Mouse (Mus musculus) midbrain, embryonic 13.5 days (tissue): ENCODE measurements around the gene Cyp2d11. TPM values are rescaled to one million over a fixed set of nuclear protein-coding genes. Genes with fewer than 3 reads are reported as not detected.
A peak's percentile ranks its signal among the peaks of the same experiment; 100 is the strongest.
"Not testable (repeated sequence)": the region's sequence is repeated elsewhere in the genome, so short reads cannot be mapped to it uniquely, and the experiment has no call there.

Experiments used
- ATAC-seq: fragments of 200-750 bp; cut with Nextera tagmentation; 2 replicates; pipeline ENCODE4 v1.8.0; 2017; ENCODE audit warnings: mild to moderate bottlenecking, moderate TSS enrichment, moderate library complexity
- H3K27ac ChIP-seq: fragments of 300-500 bp; sonication (generic); 2 replicates; pipeline ENCODE4 v1.5.1; 2015; ENCODE audit warnings: inconsistent platforms, mild to moderate bottlenecking, moderate library complexity
- H3K27me3 ChIP-seq: fragments of 300-500 bp; sonication (generic); 2 replicates; pipeline ENCODE4 v1.6.1; 2015; ENCODE audit warnings: mild to moderate bottlenecking, inconsistent platforms
- H3K36me3 ChIP-seq: fragments of 300-500 bp; sonication (generic); 2 replicates; pipeline ENCODE4 v1.6.1; 2015; ENCODE audit warnings: mild to moderate bottlenecking, inconsistent platforms
- H3K4me1 ChIP-seq: fragments of 300-500 bp; sonication (generic); replicated peaks from 2 replicates; pipeline ENCODE4 v1.6.1; 2015; ENCODE audit warnings: inconsistent platforms
- H3K4me2 ChIP-seq: fragments of 300-500 bp; sonication (generic); replicated peaks from 2 replicates; pipeline ENCODE4 v1.6.1; 2015; ENCODE audit warnings: moderate library complexity, mild to moderate bottlenecking, inconsistent platforms
- H3K4me3 ChIP-seq: fragments of 300-500 bp; sonication (generic); replicated peaks from 2 replicates; pipeline ENCODE4 v1.5.1; 2015; ENCODE audit warnings: mild to moderate bottlenecking, inconsistent platforms
- H3K9ac ChIP-seq: fragments of 300-500 bp; sonication (generic); replicated peaks from 2 replicates; pipeline ENCODE4 v1.6.1; 2015; ENCODE audit warnings: mild to moderate bottlenecking, inconsistent platforms
- H3K9me3 ChIP-seq: fragments of 300-500 bp; sonication (generic); 2 replicates; pipeline ENCODE4 v1.6.1; 2016; ENCODE audit warnings: mild to moderate bottlenecking, inconsistent platforms
- WGBS: fragments of 180-500 bp; shearing (Covaris S2); methylation state at CpG from one replicate; pipeline ENCODE4 v1.1.7; 2015; 5-methylcytosine and 5-hydroxymethylcytosine counted together
- polyA plus RNA-seq: library from polyadenylated mRNA; unstranded; fragments of >200 nt; fragmentation: Nextera tagmentation; extraction: Ambion mirVana; gene quantifications from 2 replicates; pipeline ENCODE4 v1.2.1, GENCODE M21; 2015

Gene Cyp2d11
- not detected in 2 replicates for polyA plus RNA-seq

DNA sequence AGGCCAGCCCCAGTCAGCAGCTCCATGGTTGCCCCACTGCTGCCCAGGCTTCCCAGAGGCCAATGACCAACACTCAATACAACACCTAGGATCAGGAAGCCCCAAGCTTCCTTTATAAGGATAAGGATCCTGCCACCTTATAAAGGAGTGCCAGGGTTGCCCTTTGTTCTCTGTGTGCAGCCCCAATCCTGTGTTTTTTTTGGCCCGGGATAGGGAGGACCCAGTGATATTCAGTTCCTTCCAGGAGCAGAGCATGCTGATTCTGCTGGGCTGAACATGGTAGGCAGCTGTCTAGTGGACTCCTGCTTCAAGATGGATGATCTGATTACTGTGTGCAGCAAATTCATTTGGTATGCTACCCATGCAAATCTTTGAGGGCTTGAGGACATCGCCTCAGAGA, at the start of gene Cyp2d11:
Gene Cyp2d11 (minus strand): TSS at position 101 of the 400 bp plus-strand sequence.
- H3K9me3 ChIP-seq, H3K4me3 ChIP-seq, H3K36me3 ChIP-seq, H3K9ac ChIP-seq, H3K4me1 ChIP-seq, H3K27ac ChIP-seq, H3K4me2 ChIP-seq, H3K27me3 ChIP-seq, ATAC-seq: not testable (repeated sequence)
- WGBS = 90% methylated on average over 2 of the region's 2 CpGs

DNA sequence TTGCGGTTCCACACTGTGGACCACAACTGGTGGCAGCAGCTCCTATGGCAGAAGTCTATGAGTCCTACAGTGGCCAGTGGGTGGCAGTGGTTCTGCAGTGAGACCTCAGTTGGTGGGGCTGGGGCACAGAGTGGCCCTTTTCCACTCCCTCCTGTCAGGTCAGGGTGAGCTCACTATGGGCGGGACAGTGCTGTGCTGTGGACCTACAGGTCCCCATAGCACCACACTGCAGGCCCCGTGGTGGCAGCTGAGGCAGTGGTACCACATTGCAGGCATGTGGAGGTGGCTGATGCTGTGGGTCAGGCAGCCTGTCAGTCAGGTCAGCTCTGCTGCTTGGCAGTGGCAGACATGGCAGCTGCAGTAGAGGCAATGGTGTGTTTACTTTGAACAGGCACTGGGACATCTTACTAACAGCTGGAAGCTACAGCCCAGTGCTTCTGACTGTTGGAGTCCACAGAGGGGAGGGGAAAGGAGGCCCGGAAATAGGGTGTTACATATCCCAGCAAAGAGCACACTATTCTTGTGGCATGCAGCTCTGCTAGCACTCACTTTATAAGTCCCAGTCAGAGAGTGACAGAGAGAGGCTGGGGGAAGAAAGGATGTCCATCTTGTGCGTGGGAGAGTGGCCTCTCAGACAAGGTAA, 44.3 kb upstream of the Cyp2d11 start:
- Histone ChIP-seq H3K9me3 (peaks cover 5% of the 10 kb centered on the region), H3K4me3 (no peak overlapping the region), H3K27me3 (no peaks in the 10 kb centered on the region), H3K9ac (no peak overlapping the region), H3K4me2 (no peak overlapping the region), H3K4me1 (no peaks in the 10 kb centered on the region), H3K27ac (no peak overlapping the region), H3K36me3 (no peaks in the 10 kb centered on the region)
- 76% methylated on average over 5 of the region's 5 CpGs for WGBS
- ATAC-seq = no peak

DNA sequence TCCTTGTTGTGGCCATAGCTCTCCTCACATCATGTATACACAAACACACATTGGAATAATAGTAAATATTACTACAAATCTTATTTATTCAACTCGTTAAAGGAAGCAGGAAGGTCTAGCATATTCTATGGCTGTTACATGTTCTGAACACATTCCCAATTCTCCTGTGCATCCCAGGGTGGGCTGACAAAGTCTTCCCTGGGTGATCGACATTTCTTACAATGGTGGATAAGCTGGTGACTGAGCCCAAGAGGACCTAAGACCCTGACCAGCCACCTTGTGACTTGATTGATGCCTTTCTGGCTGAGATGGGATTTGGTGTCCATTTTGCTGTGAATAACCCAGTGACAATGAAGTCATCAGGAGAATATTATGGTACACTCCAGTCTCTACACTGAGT, 41.8 kb upstream of the Cyp2d11 start:
- no peak overlapping the region for H3K4me3 ChIP-seq
- H3K4me2 ChIP-seq = no peak overlapping the region
- no peaks in the 10 kb centered on the region for H3K27me3 ChIP-seq
- H3K9me3 ChIP-seq = peaks cover 12% of the 10 kb centered on the region
- H3K27ac ChIP-seq = no peak overlapping the region
- WGBS = 88% methylated on average over 2 of the region's 2 CpGs
- H3K9ac ChIP-seq = no peak overlapping the region
- no peak for ATAC-seq
- H3K36me3 ChIP-seq = no peaks in the 10 kb centered on the region
- no peaks in the 10 kb centered on the region for H3K4me1 ChIP-seq

DNA sequence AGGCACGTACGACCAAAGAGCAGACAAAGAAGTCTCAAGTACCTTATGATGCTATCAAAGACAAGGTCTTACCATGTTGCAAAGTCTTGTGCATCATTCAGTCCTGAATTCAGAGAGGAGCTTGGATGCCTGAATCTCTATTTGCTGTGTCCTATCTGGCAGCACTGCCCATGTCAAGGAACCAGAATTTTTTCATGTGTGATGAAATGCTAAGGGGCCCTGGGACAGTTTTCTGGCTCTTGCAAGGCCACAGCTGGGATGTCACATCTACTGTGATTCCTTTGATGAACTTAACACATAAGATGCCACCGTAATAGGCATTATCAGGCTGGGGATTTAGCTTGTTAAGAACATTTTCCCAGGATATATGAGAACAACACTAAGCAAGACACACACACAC, 41.2 kb upstream of the Cyp2d11 start:
- Histone ChIP-seq H3K9me3 (peaks cover 12% of the 10 kb centered on the region), H3K4me2 (no peak overlapping the region), H3K9ac (no peak overlapping the region), H3K27ac (no peak overlapping the region), H3K4me1 (no peaks in the 10 kb centered on the region), H3K4me3 (no peak overlapping the region), H3K27me3 (no peaks in the 10 kb centered on the region), H3K36me3 (no peaks in the 10 kb centered on the region)
- no peak for ATAC-seq
- 90% methylated on average over 3 of the region's 3 CpGs for WGBS

DNA sequence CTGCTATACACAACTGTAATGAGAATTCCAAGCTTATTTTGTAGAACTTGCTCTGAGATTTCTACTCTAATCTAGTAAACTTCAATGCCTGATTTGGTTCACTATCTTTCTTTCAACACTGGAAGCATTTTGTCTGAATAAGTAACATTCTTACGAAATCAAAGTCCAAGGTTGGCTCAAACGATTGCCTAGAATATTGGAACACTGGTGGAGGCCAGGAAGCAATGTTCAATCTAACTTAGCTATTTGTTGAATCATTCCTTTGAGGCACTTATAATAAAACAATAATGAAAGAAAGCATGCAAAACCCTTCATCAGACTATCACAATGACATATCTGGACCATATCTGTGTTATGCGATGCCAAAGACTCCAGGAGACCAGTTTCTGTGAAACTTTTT, 40.7 kb upstream of the Cyp2d11 start:
- no peak overlapping the region for H3K9ac ChIP-seq
- no peak overlapping the region for H3K27ac ChIP-seq
- no peak for ATAC-seq
- no peaks in the 10 kb centered on the region for H3K4me1 ChIP-seq
- H3K9me3 ChIP-seq = peaks cover 12% of the 10 kb centered on the region
- H3K4me3 ChIP-seq = no peak overlapping the region
- H3K27me3 ChIP-seq = no peaks in the 10 kb centered on the region
- H3K36me3 ChIP-seq = no peaks in the 10 kb centered on the region
- no peak overlapping the region for H3K4me2 ChIP-seq
- 96% methylated on average over 3 of the region's 3 CpGs for WGBS

DNA sequence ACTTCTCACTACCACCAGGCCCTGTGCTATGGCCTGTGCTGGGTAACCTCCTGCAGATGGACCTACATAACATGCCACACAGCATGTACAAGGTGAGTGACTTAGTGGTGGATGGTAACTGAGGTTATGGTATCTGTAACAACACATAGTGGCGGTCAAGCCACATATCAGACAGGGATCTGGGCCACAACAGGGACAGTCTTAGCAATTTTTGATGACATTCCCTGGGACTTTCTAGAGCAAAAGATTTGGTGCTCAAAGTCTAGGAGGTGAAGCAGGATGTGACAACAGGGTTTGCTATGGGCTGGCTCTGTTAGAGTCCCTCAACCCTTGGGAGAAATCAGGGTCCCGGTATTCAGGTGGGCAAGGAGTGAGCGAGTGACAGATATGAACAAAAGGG, 39.8 kb upstream of the Cyp2d11 start:
- H3K4me2 ChIP-seq = no peak overlapping the region
- no peaks in the 10 kb centered on the region for H3K36me3 ChIP-seq
- H3K27ac ChIP-seq = no peak overlapping the region
- WGBS = 93% methylated on average over 3 of the region's 3 CpGs
- H3K9ac ChIP-seq = no peak overlapping the region
- H3K4me1 ChIP-seq = no peaks in the 10 kb centered on the region
- H3K27me3 ChIP-seq = no peaks in the 10 kb centered on the region
- H3K4me3 ChIP-seq = no peak overlapping the region
- ATAC-seq = no peak
- H3K9me3 ChIP-seq = peaks cover 12% of the 10 kb centered on the region

DNA sequence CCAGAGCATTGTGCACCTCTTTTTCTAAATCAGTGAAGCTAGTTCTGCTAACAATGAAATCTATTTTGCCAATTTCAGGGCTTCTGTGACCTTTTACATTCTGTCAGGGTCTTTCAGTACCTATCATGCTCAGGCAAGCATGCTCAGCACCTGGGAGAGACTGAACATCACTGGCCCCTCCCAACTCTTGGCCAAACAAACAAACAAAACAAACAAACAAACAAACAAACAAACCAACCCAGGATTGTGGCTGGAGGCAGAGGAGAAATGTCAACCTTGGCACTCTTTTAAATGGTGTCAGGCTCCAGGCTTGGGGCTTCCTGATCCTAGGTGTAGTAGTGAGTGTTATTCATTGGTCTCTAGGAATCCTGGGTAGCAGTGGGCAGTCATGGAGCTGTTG, 39.3 kb upstream of the Cyp2d11 start, which contains the start of gene Cyp2d9:
Gene Cyp2d9 (plus strand): TSS at position 301 of the 400 bp plus-strand sequence.
- peaks cover 12% of the 10 kb centered on the region for H3K9me3 ChIP-seq
- no peaks in the 10 kb centered on the region for H3K27me3 ChIP-seq
- no peak for ATAC-seq
- H3K9ac ChIP-seq = no peak within 1 kb of the TSS
- H3K36me3 ChIP-seq = no peaks in the 10 kb centered on the region
- no peak within 1 kb of the TSS for H3K27ac ChIP-seq
- no peaks in the 10 kb centered on the region for H3K4me1 ChIP-seq
- no peak within 1 kb of the TSS for H3K4me2 ChIP-seq
- no peak within 1 kb of the TSS for H3K4me3 ChIP-seq

DNA sequence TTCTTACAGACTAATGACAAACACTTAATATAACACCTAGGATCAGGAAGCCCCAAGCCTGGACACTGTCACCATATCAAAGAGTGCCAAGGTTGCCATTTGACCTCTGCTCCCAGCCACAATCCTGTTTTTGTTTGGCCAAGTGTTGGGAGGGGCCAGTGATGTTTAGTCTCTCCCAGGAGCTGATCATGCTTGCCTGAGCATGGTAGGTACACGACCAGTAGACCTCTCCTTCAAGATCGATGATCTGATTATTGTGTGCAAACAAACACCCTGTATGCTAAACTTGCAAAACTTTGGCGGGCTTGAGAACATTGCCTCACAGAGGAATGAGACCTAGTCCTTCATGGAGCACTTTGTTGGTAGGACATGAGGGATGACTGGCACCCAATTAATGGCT, 29.6 kb upstream of the Cyp2d11 start:
- no peak overlapping the region for H3K27ac ChIP-seq
- no peak overlapping the region for H3K4me2 ChIP-seq
- H3K9me3 ChIP-seq = 0 out of 2 replicates have a peak, but pooled peaks cover 2% of the 10 kb centered on the region
- no peaks in the 10 kb centered on the region for H3K4me1 ChIP-seq
- WGBS = 87% methylated on average over 3 of the region's 3 CpGs
- no peaks in the 10 kb centered on the region for H3K27me3 ChIP-seq
- no peak overlapping the region for H3K4me3 ChIP-seq
- H3K36me3 ChIP-seq = no peaks in the 10 kb centered on the region
- H3K9ac ChIP-seq = no peak overlapping the region
- no peak for ATAC-seq

DNA sequence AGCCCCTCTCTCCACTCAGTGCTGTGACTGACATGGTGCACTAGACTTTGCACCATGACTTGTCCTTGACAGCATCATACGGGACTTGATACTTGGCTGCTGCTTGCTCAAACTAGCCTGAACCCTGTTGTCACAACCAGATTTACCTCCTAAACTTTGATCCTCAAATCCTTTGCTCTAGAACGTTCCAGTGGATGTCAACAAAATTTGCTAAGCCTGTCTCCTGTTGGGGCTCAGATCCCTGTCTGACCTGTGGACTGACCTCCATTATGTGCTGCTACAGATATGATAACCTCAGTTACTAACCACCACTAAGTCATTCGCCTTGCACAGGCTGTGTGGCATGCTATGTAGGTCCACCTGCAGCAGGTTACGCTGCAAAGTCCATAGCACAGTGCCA, 29.1 kb upstream of the Cyp2d11 start:
- no peak overlapping the region for H3K4me2 ChIP-seq
- H3K36me3 ChIP-seq = no peaks in the 10 kb centered on the region
- 79% methylated on average over 4 of the region's 4 CpGs for WGBS

DNA sequence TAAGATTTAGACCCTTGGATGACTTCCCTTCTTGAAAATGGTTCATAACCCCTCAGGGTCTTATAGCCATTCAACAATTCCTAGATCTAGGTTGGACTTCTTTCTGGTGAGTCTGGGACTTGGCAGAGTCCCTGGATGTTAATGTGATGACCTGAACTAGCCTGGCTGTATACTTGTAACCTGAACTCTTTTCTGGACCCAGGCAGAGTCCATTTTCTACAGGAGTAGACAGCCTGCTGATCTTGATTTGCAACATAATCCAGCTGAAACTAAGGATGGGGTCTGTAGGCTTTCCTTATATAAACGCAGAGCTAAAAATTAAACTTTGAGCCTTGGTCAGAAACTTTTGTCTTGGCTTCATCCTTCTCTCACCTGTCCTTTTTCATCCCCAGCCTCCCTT, 24.8 kb upstream of the Cyp2d11 start:
- WGBS = 92% methylated on average over 1 of the region's 1 CpGs
- Histone ChIP-seq H3K9me3 (no peaks in the 10 kb centered on the region), H3K36me3 (no peaks in the 10 kb centered on the region), H3K27ac (no peak overlapping the region), H3K4me3 (no peak overlapping the region), H3K27me3 (no peaks in the 10 kb centered on the region), H3K4me1 (peaks cover 11% of the 10 kb centered on the region), H3K9ac (no peak overlapping the region), H3K4me2 (no peak overlapping the region)
- ATAC-seq = no peak

More for the DNA sequence above, 29.1 kb upstream of the Cyp2d11 start:
- Histone ChIP-seq H3K4me1 (no peaks in the 10 kb centered on the region), H3K4me3 (no peak overlapping the region), H3K27me3 (no peaks in the 10 kb centered on the region), H3K9ac (no peak overlapping the region), H3K9me3 (0 out of 2 replicates have a peak, but pooled peaks cover 2% of the 10 kb centered on the region), H3K27ac (no peak overlapping the region)
- ATAC-seq = no peak

DNA sequence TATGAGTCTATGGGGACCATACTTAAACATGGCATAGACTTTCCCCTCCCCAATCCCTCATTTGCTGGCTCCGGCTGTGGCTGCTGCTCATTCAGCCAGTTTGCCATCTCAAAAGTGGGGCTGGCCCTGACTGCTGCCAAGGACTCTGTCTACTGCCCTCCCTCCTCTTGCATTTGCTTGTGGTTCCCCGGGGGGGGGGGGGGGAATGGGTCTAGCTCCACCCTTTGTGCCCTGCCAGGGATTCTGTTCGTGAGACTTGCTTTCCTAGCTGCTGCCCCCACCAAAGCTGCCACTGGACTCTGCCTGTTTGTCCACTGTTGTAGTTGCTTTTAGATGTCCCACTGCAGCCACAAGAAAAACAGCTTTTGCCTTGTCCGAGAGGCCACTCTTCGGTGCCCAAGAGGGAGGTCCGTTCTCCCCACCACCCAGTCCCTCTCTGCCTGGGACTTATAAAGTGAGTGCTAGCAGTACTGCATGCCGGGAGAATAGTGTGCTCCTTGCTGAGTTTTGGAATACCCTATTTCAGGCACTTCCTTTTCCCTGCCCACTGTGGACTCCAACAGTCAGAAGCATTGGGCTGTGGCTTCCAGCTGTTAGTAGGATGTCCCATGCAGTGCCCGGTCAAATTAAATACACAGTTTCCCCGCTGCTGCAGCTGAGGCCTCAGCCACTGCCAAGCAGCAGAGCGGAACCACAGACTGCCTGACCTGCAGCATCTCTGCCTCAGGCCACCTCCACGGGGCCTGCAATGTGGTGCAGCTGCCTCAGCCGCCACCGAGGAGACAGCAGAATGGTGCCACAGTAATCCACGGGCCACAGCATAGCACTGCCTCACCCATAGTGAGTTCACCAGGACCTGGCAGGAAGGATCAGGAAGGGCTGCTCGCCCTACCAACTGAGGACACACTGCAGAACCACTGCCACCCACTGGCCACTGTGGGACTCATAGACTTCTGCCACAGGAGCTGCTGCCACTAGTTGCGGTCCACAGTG, 23.3 kb upstream of the Cyp2d11 start:
- peak; percentile 89 for ATAC-seq
- H3K27me3 ChIP-seq = no peaks in the 10 kb centered on the region
- no peak overlapping the region for H3K27ac ChIP-seq
- H3K36me3 ChIP-seq = no peaks in the 10 kb centered on the region
- no peak overlapping the region for H3K4me3 ChIP-seq
- H3K4me2 ChIP-seq = peak overlapping the region; percentile 3
- H3K4me1 ChIP-seq = peaks cover 11% of the 10 kb centered on the region
- H3K9me3 ChIP-seq = no peaks in the 10 kb centered on the region
- 21% methylated on average over 16 of the region's 16 CpGs for WGBS
- 0 out of 2 replicates have a peak overlapping the region, but pooled peaks have one; percentile 36 for H3K9ac ChIP-seq

DNA sequence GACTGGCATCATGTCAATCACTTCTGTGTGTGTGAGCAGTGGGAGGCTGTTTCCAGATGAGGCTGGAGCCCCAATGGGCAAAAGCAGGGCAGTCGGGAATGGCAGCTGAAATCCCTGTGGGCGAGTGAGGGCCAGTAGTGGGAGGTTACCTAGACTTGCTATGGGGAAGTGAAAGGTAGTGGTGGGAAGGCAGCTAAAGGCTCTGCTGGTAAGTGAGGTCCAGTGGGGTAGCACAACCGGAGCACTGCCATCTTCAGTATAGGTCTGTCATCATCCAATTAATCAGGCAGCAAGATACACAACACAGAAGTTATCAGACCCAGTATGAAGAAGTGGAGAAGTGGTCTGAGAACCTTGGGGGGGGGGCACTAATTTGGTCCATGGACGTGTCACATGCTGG, 13.7 kb upstream of the Cyp2d11 start:
- H3K4me3 ChIP-seq = no peak overlapping the region
- ATAC-seq = no peak
- no peak overlapping the region for H3K27ac ChIP-seq
- WGBS = 80% methylated on average over 4 of the region's 4 CpGs
- H3K4me1 ChIP-seq = no peaks in the 10 kb centered on the region
- H3K9me3 ChIP-seq = no peaks in the 10 kb centered on the region
- no peak overlapping the region for H3K9ac ChIP-seq
- no peaks in the 10 kb centered on the region for H3K27me3 ChIP-seq
- no peaks in the 10 kb centered on the region for H3K36me3 ChIP-seq
- H3K4me2 ChIP-seq = no peak overlapping the region
